Mouse (Mus musculus): ENCODE data around the gene Cox19. TPM values are rescaled to one million over a fixed set of nuclear protein-coding genes. Genes with fewer than 3 reads are reported as not detected.

Gene Cox19
- total and polyA plus RNA-seq, 3 experiments, result 53.0 to 73.2 TPM; not detected in 1

DNA sequence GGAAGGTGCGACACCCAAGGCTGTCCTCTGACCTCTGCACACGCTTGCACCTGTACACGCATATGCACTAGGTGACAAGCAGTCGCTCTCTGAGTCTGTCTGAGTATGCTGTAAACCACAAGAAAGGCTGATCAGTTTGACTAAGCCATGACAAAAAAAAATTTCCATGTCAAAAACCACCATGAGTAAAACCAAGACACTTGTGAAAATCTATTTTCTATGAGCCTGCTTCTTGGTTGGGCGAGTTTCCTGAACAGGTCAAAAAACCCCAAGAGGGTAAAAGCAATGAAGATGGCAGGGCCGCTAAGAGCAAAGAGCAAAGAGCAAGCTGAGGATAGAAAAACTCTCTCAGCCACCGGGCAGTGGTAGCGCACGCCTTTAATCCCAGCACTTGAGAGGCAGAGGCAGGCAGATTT, 47.6 kb downstream of the Cox19 start:
- Histone ChIP-seq H3K79me2 (ENCODE audit: control insufficient read depth, insufficient read depth, low read length, poor library complexity) (0 out of 2 replicates have a peak, but pooled peaks cover 1% of the 10 kb centered on the region), H3K27ac (ENCODE audit: control insufficient read depth, low read depth, low read length) (no peak overlapping the region), H3K27me3 (ENCODE audit: control insufficient read depth in 1 of 2, insufficient read depth in 2 of 2, low read length in 2 of 2) (no peaks in the 10 kb centered on the region), H3K4me3 (ENCODE audit: control insufficient read depth in 1 of 2, insufficient read depth in 1 of 2, low read depth in 2 of 2, low read length in 2 of 2) (no peak overlapping the region), H3K9ac (ENCODE audit: control insufficient read depth, low read depth, low read length, poor library complexity, severe bottlenecking) (no peak overlapping the region), H3K36me3 (ENCODE audit: control insufficient read depth in 1 of 2, insufficient read depth in 2 of 2, low read length in 2 of 2) (no peaks in the 10 kb centered on the region; a peak in 1 of 4 replicates), H3K4me1 (ENCODE audit: control insufficient read depth in 1 of 2, insufficient read depth in 2 of 2, low read length in 2 of 2) (no peaks in the 10 kb centered on the region), H3K9me3 (replicated peaks; ENCODE audit: insufficient read depth, low read length) (no peaks in the 10 kb centered on the region)
- DNase-seq (ENCODE audit: low read depth, low spot score), result no peak
- no peak for TF ChIP-seq TAL1 (IDR thresholded peaks at IDR 0.05; ENCODE audit: low read length)
- no peak for TF ChIP-seq TBP (IDR thresholded peaks at IDR 0.05; ENCODE audit: low read depth, low read length)
- TF ChIP-seq ETS1 (IDR thresholded peaks at IDR 0.05; ENCODE audit: low read depth, low read length), result no peak
- no peak for TF ChIP-seq ZC3H11A (IDR thresholded peaks at IDR 0.05; ENCODE audit: low read depth, low read length)
- TF ChIP-seq KAT2A (conservative IDR thresholded peaks at IDR 0.05; ENCODE audit: low read depth, low read length), result no peak
- no peak for TF ChIP-seq RCOR1 (IDR thresholded peaks at IDR 0.05; ENCODE audit: low read depth, low read length)
- no peak for TF ChIP-seq MYC (IDR thresholded peaks at IDR 0.05; ENCODE audit: low read depth, low read length)
- no peak for TF ChIP-seq UBTF (IDR thresholded peaks at IDR 0.05; ENCODE audit: borderline replicate concordance, insufficient read depth, low read depth, low read length)
- TF ChIP-seq USF1 (IDR thresholded peaks at IDR 0.05; ENCODE audit: low read depth, low read length), result no peak
- TF ChIP-seq BHLHE40 (IDR thresholded peaks at IDR 0.05; ENCODE audit: borderline replicate concordance, low read depth, low read length), result no peak

DNA sequence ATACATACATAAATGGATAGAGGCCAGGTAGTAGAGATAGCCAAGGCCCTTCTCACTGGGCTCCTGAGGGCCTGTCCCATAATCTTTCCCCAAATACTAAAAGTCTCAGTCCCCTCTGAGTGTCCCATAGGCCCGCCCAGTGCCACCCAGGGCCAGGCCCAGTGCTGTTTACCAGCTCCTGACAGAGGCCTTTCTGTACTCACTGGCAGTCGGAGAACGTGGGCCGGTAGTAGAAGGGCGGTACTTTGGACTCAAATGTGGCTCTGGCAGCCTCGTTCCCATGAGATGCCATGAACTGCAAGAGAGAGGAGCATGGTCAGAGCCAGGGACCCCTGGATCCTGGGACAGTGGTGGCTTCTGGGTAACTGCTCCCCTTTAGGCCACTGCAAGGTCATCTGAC, 49.1 kb downstream of the Cox19 start:
- no peak overlapping the region for H3K27ac ChIP-seq (ENCODE audit: control insufficient read depth, low read depth, low read length)
- no peak for DNase-seq (ENCODE audit: low read depth, low spot score)
- H3K4me3 ChIP-seq (ENCODE audit: control insufficient read depth in 1 of 2, insufficient read depth in 1 of 2, low read depth in 2 of 2, low read length in 2 of 2), result no peak overlapping the region
- H3K36me3 ChIP-seq (ENCODE audit: control insufficient read depth in 1 of 2, insufficient read depth in 2 of 2, low read length in 2 of 2), result no peaks in the 10 kb centered on the region; a peak in 1 of 4 replicates
- no peaks in the 10 kb centered on the region for H3K9me3 ChIP-seq (replicated peaks; ENCODE audit: insufficient read depth, low read length)
- no peaks in the 10 kb centered on the region for H3K27me3 ChIP-seq (ENCODE audit: control insufficient read depth in 1 of 2, insufficient read depth in 2 of 2, low read length in 2 of 2)
- no peak for TF ChIP-seq ZKSCAN1 (IDR thresholded peaks at IDR 0.05; ENCODE audit: low read depth, low read length)
- TF ChIP-seq CTCF (IDR thresholded peaks at IDR 0.05 in 2 of 3, conservative IDR thresholded peaks at IDR 0.05 in 1 of 3; ENCODE audit: control insufficient read depth in 1 of 3, insufficient read depth in 1 of 3, low read depth in 2 of 3, low read length in 3 of 3, poor library complexity in 1 of 3, severe bottlenecking in 1 of 3), result no peak
- TF ChIP-seq BHLHE40 (IDR thresholded peaks at IDR 0.05; ENCODE audit: borderline replicate concordance, low read depth, low read length), result no peak
- no peak for TF ChIP-seq HCFC1 (IDR thresholded peaks at IDR 0.05; ENCODE audit: low read depth, low read length)
- H3K9ac ChIP-seq (ENCODE audit: control insufficient read depth, low read depth, low read length, poor library complexity, severe bottlenecking), result no peak overlapping the region
- H3K4me1 ChIP-seq (ENCODE audit: control insufficient read depth in 1 of 2, insufficient read depth in 2 of 2, low read length in 2 of 2), result no peaks in the 10 kb centered on the region
- no peaks in the 10 kb centered on the region for H3K79me2 ChIP-seq (ENCODE audit: control insufficient read depth, insufficient read depth, low read length, poor library complexity)

DNA sequence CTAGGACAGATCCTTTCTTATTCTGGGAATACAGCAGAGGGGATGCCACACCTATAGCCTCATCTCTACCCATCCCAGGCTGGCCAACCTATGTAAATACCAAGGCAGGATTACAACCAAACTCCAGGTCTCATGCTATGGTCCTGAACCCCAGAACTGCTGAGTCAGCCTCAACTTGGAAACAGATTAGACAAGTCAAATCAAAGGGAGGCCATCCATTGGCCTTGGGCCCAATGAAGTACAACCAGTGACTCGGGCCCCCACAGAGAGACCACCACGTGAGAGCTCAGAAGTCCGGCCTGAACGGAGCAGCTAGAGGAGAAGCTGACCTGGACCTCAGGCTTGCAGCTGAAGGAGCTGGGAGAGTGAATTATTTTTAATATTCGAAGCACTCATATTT, 53.5 kb downstream of the Cox19 start:
- Histone ChIP-seq H3K36me3 (ENCODE audit: control insufficient read depth in 1 of 2, insufficient read depth in 2 of 2, low read length in 2 of 2) (no peaks in the 10 kb centered on the region; a peak in 2 of 4 replicates), H3K9ac (ENCODE audit: control insufficient read depth, low read depth, low read length, poor library complexity, severe bottlenecking) (no peak overlapping the region), H3K9me3 (replicated peaks; ENCODE audit: insufficient read depth, low read length) (no peaks in the 10 kb centered on the region), H3K4me3 (ENCODE audit: control insufficient read depth in 1 of 2, insufficient read depth in 1 of 2, low read depth in 2 of 2, low read length in 2 of 2) (no peak overlapping the region), H3K4me1 (ENCODE audit: control insufficient read depth in 1 of 2, insufficient read depth in 2 of 2, low read length in 2 of 2) (no peaks in the 10 kb centered on the region), H3K27ac (ENCODE audit: control insufficient read depth, low read depth, low read length) (no peak overlapping the region), H3K79me2 (ENCODE audit: control insufficient read depth, insufficient read depth, low read length, poor library complexity) (no peaks in the 10 kb centered on the region), H3K27me3 (ENCODE audit: control insufficient read depth in 1 of 2, insufficient read depth in 2 of 2, low read length in 2 of 2) (no peaks in the 10 kb centered on the region)
- TF ChIP-seq MAFK (IDR thresholded peaks at IDR 0.05; ENCODE audit: borderline replicate concordance, low read depth, low read length) (peak; percentile 42; the same call in 1 of the 2 replicates), CHD2 (IDR thresholded peaks at IDR 0.05; ENCODE audit: low read length) (no peak)
- DNase-seq (ENCODE audit: low read depth, low spot score), result no peak
